8 mouse cellular contexts compared by ENCODE assay signal in the genomic region with DNA sequence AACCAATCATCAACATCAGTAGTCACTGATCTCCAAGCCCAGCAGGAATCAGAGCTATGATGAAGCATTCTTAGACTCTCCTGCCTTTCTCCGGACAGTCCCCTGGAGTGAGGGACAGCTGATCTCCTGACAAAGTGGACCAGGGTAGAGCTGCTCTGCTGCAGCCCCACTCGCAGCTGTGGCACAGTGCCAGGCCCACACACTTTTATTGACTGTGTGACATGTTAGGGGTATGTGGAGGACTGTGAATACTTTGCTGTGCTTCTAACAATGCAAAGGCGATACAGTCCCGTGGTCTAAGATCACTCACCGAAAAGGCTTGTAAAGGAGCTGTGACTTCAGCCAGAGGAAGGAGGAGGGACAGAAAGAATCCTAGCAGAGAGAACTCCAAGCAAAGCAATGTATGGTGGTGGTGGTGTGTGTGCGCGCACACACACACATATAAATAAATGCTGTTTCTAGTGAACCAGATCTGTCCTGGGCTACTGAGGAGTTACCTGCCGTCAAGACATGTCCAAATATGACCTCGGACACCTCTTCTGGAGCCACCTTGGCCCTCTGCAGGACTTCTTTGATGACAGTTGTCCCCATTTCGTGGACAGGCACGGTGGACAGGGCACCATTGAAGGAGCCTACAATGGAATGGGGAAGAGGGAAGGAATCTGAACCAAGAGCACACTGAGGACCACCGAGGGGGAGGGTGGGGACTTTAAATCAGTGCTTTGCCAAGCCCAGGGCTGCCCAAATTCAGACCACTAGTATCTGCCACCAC. TPM values are rescaled to one million over a fixed set of nuclear protein-coding genes. Genes with fewer than 3 reads are reported as not detected.
DNase-seq lines count a peak whose midpoint lies in the region; ATAC-seq and TF ChIP-seq lines count a peak whose summit lies in the region.
"Not testable (repeated sequence)": the region's sequence is repeated elsewhere in the genome, so short reads cannot be mapped to it uniquely, and the experiment has no call there.

No protein-coding gene starts in this region.

- ATAC-seq in forebrain, embryonic 11.5 days (replicated peaks; ENCODE audit: low FRiP score), result peak; percentile 43
- not testable (repeated sequence) for ATAC-seq in heart, embryonic 13.5 days (ENCODE audit: extremely low read depth, insufficient number of reproducible peaks, low FRiP score, low TSS enrichment)
- ATAC-seq in intestine, embryonic 14.5 days (replicated peaks; ENCODE audit: low FRiP score, low TSS enrichment, low read depth), result 0 out of 2 replicates have a peak, but pooled peaks have one; percentile 13
- peak; percentile 58; the same call in 1 of the 2 replicates for ATAC-seq in limb, embryonic 12.5 days (ENCODE audit: insufficient number of reproducible peaks, insufficient read depth, low FRiP score, low TSS enrichment, low read depth)
- peak; percentile 32; the same call in 1 of the 2 replicates for ATAC-seq in lung, embryonic 15.5 days (ENCODE audit: borderline replicate concordance, extremely low read depth, low FRiP score, low TSS enrichment)
- ATAC-seq in midbrain, embryonic 16.5 days, result peak; percentile 60; the same call in 1 of the 2 replicates
- peak; percentile 3; the same call in 1 of the 2 replicates for ATAC-seq in stomach, embryonic 16.5 days (ENCODE audit: insufficient read depth, low FRiP score)

- H3K9ac ChIP-seq in forebrain, embryonic 11.5 days (ENCODE audit: low read length); intestine, embryonic 14.5 days (ENCODE audit: low read length); lung, embryonic 15.5 days; midbrain, embryonic 16.5 days (ENCODE audit: low read depth, low read length): not testable (repeated sequence)
- H3K9ac ChIP-seq in heart, embryonic 13.5 days, result peak overlapping the region; percentile 44; the same call in 1 of the 2 replicates
- H3K9ac ChIP-seq in limb, embryonic 12.5 days (replicated peaks), result peak overlapping the region; percentile 44
- H3K9ac ChIP-seq in stomach, embryonic 16.5 days (ENCODE audit: low read length), result peak overlapping the region; percentile 64

- not testable (repeated sequence) for DNase-seq in cerebellum, adult 2 months; forebrain, embryonic 11.5 days (ENCODE audit: low spot score); intestine, embryonic 14.5 days (ENCODE audit: low spot score)

- not testable (repeated sequence) for H3K4me1 ChIP-seq in cerebellum, adult 2 months (ENCODE audit: control insufficient read depth, insufficient read depth, low read length); forebrain, embryonic 11.5 days (replicated peaks; ENCODE audit: control insufficient read depth, insufficient read depth, low read length); heart, embryonic 13.5 days; intestine, embryonic 14.5 days (replicated peaks; ENCODE audit: control insufficient read depth, insufficient read depth, low read length); lung, embryonic 15.5 days; midbrain, embryonic 16.5 days (ENCODE audit: control insufficient read depth, insufficient read depth, low read length); stomach, embryonic 16.5 days (ENCODE audit: control insufficient read depth, insufficient read depth, low read length)
- H3K4me1 ChIP-seq in limb, embryonic 12.5 days (replicated peaks), result peaks cover 11% of the 10 kb centered on the region

- H3K36me3 ChIP-seq in forebrain, embryonic 11.5 days (ENCODE audit: control insufficient read depth, insufficient read depth, low read length); lung, embryonic 15.5 days; stomach, embryonic 16.5 days (ENCODE audit: control insufficient read depth, insufficient read depth, low read length): not testable (repeated sequence)
- peaks cover 18% of the 10 kb centered on the region for H3K36me3 ChIP-seq in heart, embryonic 13.5 days
- peaks cover 18% of the 10 kb centered on the region for H3K36me3 ChIP-seq in intestine, embryonic 14.5 days (ENCODE audit: control insufficient read depth, insufficient read depth, low read length)
- peaks cover 25% of the 10 kb centered on the region for H3K36me3 ChIP-seq in limb, embryonic 12.5 days
- peaks cover 13% of the 10 kb centered on the region; the same call in 1 of the 2 replicates for H3K36me3 ChIP-seq in midbrain, embryonic 16.5 days (ENCODE audit: control insufficient read depth, insufficient read depth, low read length)

- not testable (repeated sequence) for TF ChIP-seq CTCF in cerebellum, adult 2 months (IDR thresholded peaks at IDR 0.05; ENCODE audit: borderline replicate concordance, insufficient read depth, low read depth, low read length)

- peak overlapping the region; percentile 44 for H3K4me2 ChIP-seq in forebrain, embryonic 11.5 days (ENCODE audit: low read depth, low read length, severe bottlenecking)
- H3K4me2 ChIP-seq in heart, embryonic 13.5 days, result peak overlapping the region; percentile 68
- peak overlapping the region; percentile 41 for H3K4me2 ChIP-seq in intestine, embryonic 14.5 days (ENCODE audit: low read length)
- peak overlapping the region; percentile 63 for H3K4me2 ChIP-seq in limb, embryonic 12.5 days
- peak overlapping the region; percentile 62 for H3K4me2 ChIP-seq in lung, embryonic 15.5 days
- H3K4me2 ChIP-seq in midbrain, embryonic 16.5 days (ENCODE audit: low read length), result peak overlapping the region; percentile 49
- peak overlapping the region; percentile 71 for H3K4me2 ChIP-seq in stomach, embryonic 16.5 days (ENCODE audit: low read depth, low read length)

- H3K4me3 ChIP-seq in cerebellum, adult 2 months (replicated peaks; ENCODE audit: insufficient read depth, low read depth, low read length), result peak overlapping the region; percentile 61
- peak overlapping the region; percentile 16; the same call in 1 of the 2 replicates for H3K4me3 ChIP-seq in forebrain, embryonic 11.5 days (ENCODE audit: low read depth, low read length)
- H3K4me3 ChIP-seq in heart, embryonic 13.5 days, result peak overlapping the region; percentile 42
- H3K4me3 ChIP-seq in intestine, embryonic 14.5 days (ENCODE audit: low read depth, low read length), result 0 out of 2 replicates have a peak overlapping the region, but pooled peaks have one; percentile 24
- peak overlapping the region; percentile 32 for H3K4me3 ChIP-seq in limb, embryonic 12.5 days (replicated peaks)
- H3K4me3 ChIP-seq in lung, embryonic 15.5 days, result peak overlapping the region; percentile 33
- H3K4me3 ChIP-seq in midbrain, embryonic 16.5 days (ENCODE audit: low read depth, low read length), result not testable (repeated sequence)
- H3K4me3 ChIP-seq in stomach, embryonic 16.5 days (replicated peaks; ENCODE audit: low read length), result peak overlapping the region; percentile 45

- not testable (repeated sequence) for H3K27ac ChIP-seq in cerebellum, adult 2 months (ENCODE audit: insufficient read depth, low read length); forebrain, embryonic 11.5 days (ENCODE audit: low read depth, low read length); heart, embryonic 13.5 days (replicated peaks); intestine, embryonic 14.5 days (ENCODE audit: low read depth); limb, embryonic 12.5 days; lung, embryonic 15.5 days; midbrain, embryonic 16.5 days (ENCODE audit: low read length); stomach, embryonic 16.5 days (ENCODE audit: low read length)

- H3K9me3 ChIP-seq in forebrain, embryonic 11.5 days (ENCODE audit: control insufficient read depth, low read length); heart, embryonic 13.5 days; intestine, embryonic 14.5 days (ENCODE audit: control insufficient read depth, low read length); limb, embryonic 12.5 days; lung, embryonic 15.5 days; midbrain, embryonic 16.5 days (replicated peaks; ENCODE audit: control insufficient read depth, low read length, poor library complexity, severe bottlenecking); stomach, embryonic 16.5 days (replicated peaks; ENCODE audit: control insufficient read depth, low read length): not testable (repeated sequence)

- not testable (repeated sequence) for H3K27me3 ChIP-seq in cerebellum, adult 2 months (ENCODE audit: control insufficient read depth, insufficient read depth, low read length); forebrain, embryonic 11.5 days (ENCODE audit: control insufficient read depth, insufficient read depth, low read length); heart, embryonic 13.5 days (replicated peaks); intestine, embryonic 14.5 days (replicated peaks; ENCODE audit: control insufficient read depth, insufficient read depth, low read length); limb, embryonic 12.5 days; lung, embryonic 15.5 days; midbrain, embryonic 16.5 days (ENCODE audit: control insufficient read depth, insufficient read depth, low read depth, low read length); stomach, embryonic 16.5 days (ENCODE audit: control insufficient read depth, insufficient read depth, low read length)

- 6% methylated on average over 3 of the region's 12 CpGs for WGBS in cerebellum, adult 2 months
- WGBS in forebrain, embryonic 11.5 days, result 59% methylated on average over 2 of the region's 12 CpGs
- WGBS in heart, embryonic 13.5 days, result 22% methylated on average over 3 of the region's 12 CpGs
- WGBS in intestine, embryonic 14.5 days, result 65% methylated on average over 2 of the region's 12 CpGs
- WGBS in limb, embryonic 12.5 days, result 44% methylated on average over 2 of the region's 12 CpGs
- 36% methylated on average over 2 of the region's 12 CpGs for WGBS in lung, embryonic 15.5 days
- WGBS in midbrain, embryonic 16.5 days, result 32% methylated on average over 2 of the region's 12 CpGs
- 51% methylated on average over 2 of the region's 12 CpGs for WGBS in stomach, embryonic 16.5 days

- TF ChIP-seq POLR2A in cerebellum, adult 2 months (IDR thresholded peaks at IDR 0.05; ENCODE audit: borderline replicate concordance, insufficient read depth, low read length), result not testable (repeated sequence)

RNA-seq across cellular contexts. Expression of a gene that starts 0.8 kb away (rescaled TPM):
- 1.4 and 1.7 TPM in 2 replicates for polyA plus RNA-seq in cerebellum, adult 2 months (2012; rRNA removed)
- 0.87 and 1.3 TPM in 2 replicates for polyA plus RNA-seq in forebrain, embryonic 11.5 days (2014; fragmentation: Nextera tagmentation; extraction: Ambion mirVana)
- 0.13 and 0.47 TPM in 2 replicates for polyA plus RNA-seq in heart, embryonic 13.5 days (2015; fragmentation: Nextera tagmentation; extraction: Ambion mirVana)
- 0.81 and 1.1 TPM in 2 replicates for polyA plus RNA-seq in intestine, embryonic 14.5 days (2014; fragmentation: Nextera tagmentation; extraction: Ambion mirVana)
- 0.53 and 1.6 TPM in 2 replicates for polyA plus RNA-seq in limb, embryonic 12.5 days (2016; fragmentation: Nextera tagmentation; extraction: Ambion mirVana)
- 0.60 and 0.89 TPM in 2 replicates for polyA plus RNA-seq in lung, embryonic 15.5 days (2015; fragmentation: Nextera tagmentation; extraction: Ambion mirVana)
- polyA plus RNA-seq in midbrain, embryonic 16.5 days (2015; fragmentation: Nextera tagmentation; extraction: Ambion mirVana), result 0.76 and 1.4 TPM in 2 replicates
- polyA plus RNA-seq in stomach, embryonic 16.5 days (2015; fragmentation: Nextera tagmentation; extraction: Ambion mirVana), result 1.2 and 1.5 TPM in 2 replicates

RNA-seq across cellular contexts. Expression of a gene that starts 21.0 kb away (rescaled TPM):
- polyA plus RNA-seq in cerebellum, adult 2 months (2012; rRNA removed), result 45.4 and 50.6 TPM in 2 replicates
- polyA plus RNA-seq in forebrain, embryonic 11.5 days (2014; fragmentation: Nextera tagmentation; extraction: Ambion mirVana), result 324 and 345 TPM in 2 replicates
- polyA plus RNA-seq in heart, embryonic 13.5 days (2015; fragmentation: Nextera tagmentation; extraction: Ambion mirVana), result 48.9 and 50.9 TPM in 2 replicates
- polyA plus RNA-seq in intestine, embryonic 14.5 days (2014; fragmentation: Nextera tagmentation; extraction: Ambion mirVana), result 141 and 151 TPM in 2 replicates
- polyA plus RNA-seq in limb, embryonic 12.5 days (2016; fragmentation: Nextera tagmentation; extraction: Ambion mirVana), result 285 and 287 TPM in 2 replicates
- polyA plus RNA-seq in lung, embryonic 15.5 days (2015; fragmentation: Nextera tagmentation; extraction: Ambion mirVana), result 116 and 117 TPM in 2 replicates
- 378 and 382 TPM in 2 replicates for polyA plus RNA-seq in midbrain, embryonic 16.5 days (2015; fragmentation: Nextera tagmentation; extraction: Ambion mirVana)
- polyA plus RNA-seq in stomach, embryonic 16.5 days (2015; fragmentation: Nextera tagmentation; extraction: Ambion mirVana), result 137 TPM in 2 replicates

RNA-seq across cellular contexts. Expression of a gene that starts 23.4 kb away (rescaled TPM):
- polyA plus RNA-seq in cerebellum, adult 2 months (2012; rRNA removed), result 80.0 and 85.6 TPM in 2 replicates
- 172 and 187 TPM in 2 replicates for polyA plus RNA-seq in forebrain, embryonic 11.5 days (2014; fragmentation: Nextera tagmentation; extraction: Ambion mirVana)
- 166 and 194 TPM in 2 replicates for polyA plus RNA-seq in heart, embryonic 13.5 days (2015; fragmentation: Nextera tagmentation; extraction: Ambion mirVana)
- polyA plus RNA-seq in intestine, embryonic 14.5 days (2014; fragmentation: Nextera tagmentation; extraction: Ambion mirVana), result 168 TPM in 2 replicates
- 172 and 174 TPM in 2 replicates for polyA plus RNA-seq in limb, embryonic 12.5 days (2016; fragmentation: Nextera tagmentation; extraction: Ambion mirVana)
- polyA plus RNA-seq in lung, embryonic 15.5 days (2015; fragmentation: Nextera tagmentation; extraction: Ambion mirVana), result 154 and 155 TPM in 2 replicates
- polyA plus RNA-seq in midbrain, embryonic 16.5 days (2015; fragmentation: Nextera tagmentation; extraction: Ambion mirVana), result 117 and 122 TPM in 2 replicates
- polyA plus RNA-seq in stomach, embryonic 16.5 days (2015; fragmentation: Nextera tagmentation; extraction: Ambion mirVana), result 120 and 141 TPM in 2 replicates

RNA-seq across cellular contexts. Expression of a gene that starts 24.1 kb away (rescaled TPM):
- 145 and 156 TPM in 2 replicates for polyA plus RNA-seq in cerebellum, adult 2 months (2012; rRNA removed)
- polyA plus RNA-seq in forebrain, embryonic 11.5 days (2014; fragmentation: Nextera tagmentation; extraction: Ambion mirVana), result 497 and 535 TPM in 2 replicates
- 315 and 348 TPM in 2 replicates for polyA plus RNA-seq in heart, embryonic 13.5 days (2015; fragmentation: Nextera tagmentation; extraction: Ambion mirVana)
- polyA plus RNA-seq in intestine, embryonic 14.5 days (2014; fragmentation: Nextera tagmentation; extraction: Ambion mirVana), result 447 and 471 TPM in 2 replicates
- 497 and 531 TPM in 2 replicates for polyA plus RNA-seq in limb, embryonic 12.5 days (2016; fragmentation: Nextera tagmentation; extraction: Ambion mirVana)
- 394 and 401 TPM in 2 replicates for polyA plus RNA-seq in lung, embryonic 15.5 days (2015; fragmentation: Nextera tagmentation; extraction: Ambion mirVana)
- 347 and 381 TPM in 2 replicates for polyA plus RNA-seq in midbrain, embryonic 16.5 days (2015; fragmentation: Nextera tagmentation; extraction: Ambion mirVana)
- polyA plus RNA-seq in stomach, embryonic 16.5 days (2015; fragmentation: Nextera tagmentation; extraction: Ambion mirVana), result 347 and 392 TPM in 2 replicates

RNA-seq across cellular contexts. Expression of a gene that starts 29.5 kb away (rescaled TPM):
- polyA plus RNA-seq in cerebellum, adult 2 months (2012; rRNA removed), result 3.1 and 4.5 TPM in 2 replicates
- 1.8 and 2.3 TPM in 2 replicates for polyA plus RNA-seq in forebrain, embryonic 11.5 days (2014; fragmentation: Nextera tagmentation; extraction: Ambion mirVana)
- 0.70 and 1.0 TPM in 2 replicates for polyA plus RNA-seq in heart, embryonic 13.5 days (2015; fragmentation: Nextera tagmentation; extraction: Ambion mirVana)
- polyA plus RNA-seq in intestine, embryonic 14.5 days (2014; fragmentation: Nextera tagmentation; extraction: Ambion mirVana), result 0.65 and 1.4 TPM in 2 replicates
- polyA plus RNA-seq in limb, embryonic 12.5 days (2016; fragmentation: Nextera tagmentation; extraction: Ambion mirVana), result 2.9 and 3.6 TPM in 2 replicates
- 1.1 and 1.5 TPM in 2 replicates for polyA plus RNA-seq in lung, embryonic 15.5 days (2015; fragmentation: Nextera tagmentation; extraction: Ambion mirVana)
- polyA plus RNA-seq in midbrain, embryonic 16.5 days (2015; fragmentation: Nextera tagmentation; extraction: Ambion mirVana), result 0.75 and 1.7 TPM in 2 replicates
- 0.42 and 1.1 TPM in 2 replicates for polyA plus RNA-seq in stomach, embryonic 16.5 days (2015; fragmentation: Nextera tagmentation; extraction: Ambion mirVana)
